Mouse (Mus musculus): ENCODE results near the gene Cog2. TPM values are rescaled to one million over a fixed set of nuclear protein-coding genes. Genes with fewer than 3 reads are reported as not detected.

Cog2 gene
- polyA plus RNA-seq, 1 experiment, result not detected

DNA sequence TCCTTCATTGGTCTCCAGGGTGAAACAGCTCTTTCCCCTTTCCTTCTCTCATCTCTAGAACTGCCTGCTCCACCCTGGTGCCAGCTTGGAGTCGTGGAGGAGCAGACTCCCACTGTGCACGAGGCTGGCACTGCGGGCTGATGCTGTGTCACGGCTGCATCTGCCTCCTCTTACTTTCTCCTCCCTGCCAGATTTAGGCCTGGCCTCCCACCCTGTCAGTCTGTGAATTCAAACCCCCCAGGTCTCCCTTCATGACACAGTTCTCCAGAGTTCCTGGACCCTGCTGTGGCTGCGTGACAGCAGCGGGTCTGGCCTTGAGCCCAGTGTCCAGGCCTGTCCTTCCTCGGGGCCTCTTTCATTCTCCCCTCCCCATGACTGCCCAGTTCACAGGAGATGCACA lies 10.0 kb downstream of the Cog2 start:
- WGBS, result 48% methylated on average over 7 of the region's 7 CpGs
- Histone ChIP-seq H3K4me3 (ENCODE audit: insufficient read depth, low read depth, low read length) (no peak overlapping the region), H3K27ac (ENCODE audit: insufficient read depth, low read depth, low read length) (peak overlapping the region; percentile 7; the same call in 1 of the 2 replicates), H3K4me1 (ENCODE audit: control insufficient read depth, insufficient read depth, low read length) (peaks cover 17% of the 10 kb centered on the region)
- no peak for TF ChIP-seq CTCF (IDR thresholded peaks at IDR 0.05; ENCODE audit: insufficient read depth, low read depth, low read length)
- TF ChIP-seq POLR2A (IDR thresholded peaks at IDR 0.05; ENCODE audit: insufficient read depth, low read depth, low read length), result no peak

- no peak overlapping the region for H3K27ac ChIP-seq (ENCODE audit: insufficient read depth, low read depth, low read length)
- WGBS, result 73% methylated on average over 4 of the region's 4 CpGs
- no peak overlapping the region for H3K4me3 ChIP-seq (ENCODE audit: insufficient read depth, low read depth, low read length)
- peaks cover 17% of the 10 kb centered on the region for H3K4me1 ChIP-seq (ENCODE audit: control insufficient read depth, insufficient read depth, low read length)
- TF ChIP-seq POLR2A (IDR thresholded peaks at IDR 0.05; ENCODE audit: insufficient read depth, low read depth, low read length) (no peak), CTCF (IDR thresholded peaks at IDR 0.05; ENCODE audit: insufficient read depth, low read depth, low read length) (no peak)
Measured at GRCm38 (mm10) chr8:124530996-124531395, 10.4 kb downstream of the Cog2 start.

GRCm38 (mm10) chr8:124532626-124533025 lies 12.1 kb downstream of the Cog2 start:
- H3K4me1 ChIP-seq (ENCODE audit: control insufficient read depth, insufficient read depth, low read length), result peaks cover 15% of the 10 kb centered on the region
- no peak overlapping the region for H3K4me3 ChIP-seq (ENCODE audit: insufficient read depth, low read depth, low read length)
- 92% methylated on average over 3 of the region's 3 CpGs for WGBS
- TF ChIP-seq CTCF (IDR thresholded peaks at IDR 0.05; ENCODE audit: insufficient read depth, low read depth, low read length) (no peak), POLR2A (IDR thresholded peaks at IDR 0.05; ENCODE audit: insufficient read depth, low read depth, low read length) (no peak)
- H3K27ac ChIP-seq (ENCODE audit: insufficient read depth, low read depth, low read length), result no peak overlapping the region

- no peak overlapping the region for H3K27ac ChIP-seq (ENCODE audit: insufficient read depth, low read depth, low read length)
- TF ChIP-seq CTCF (IDR thresholded peaks at IDR 0.05; ENCODE audit: insufficient read depth, low read depth, low read length) (no peak), POLR2A (IDR thresholded peaks at IDR 0.05; ENCODE audit: insufficient read depth, low read depth, low read length) (no peak)
- WGBS, result 88% methylated on average over 5 of the region's 5 CpGs
- H3K4me3 ChIP-seq (ENCODE audit: insufficient read depth, low read depth, low read length), result no peak overlapping the region
- H3K4me1 ChIP-seq (ENCODE audit: control insufficient read depth, insufficient read depth, low read length), result peaks cover 6% of the 10 kb centered on the region
Measured at GRCm38 (mm10) chr8:124535451-124535850, 14.9 kb downstream of the Cog2 start.

GRCm38 (mm10) chr8:124540906-124541305 lies 20.3 kb downstream of the Cog2 start:
- H3K4me1 ChIP-seq (ENCODE audit: control insufficient read depth, insufficient read depth, low read length), result peaks cover 5% of the 10 kb centered on the region; the same call in 1 of the 2 replicates
- H3K27ac ChIP-seq (ENCODE audit: insufficient read depth, low read depth, low read length), result no peak overlapping the region
- WGBS, result 95% methylated on average over 12 of the region's 12 CpGs
- H3K4me3 ChIP-seq (ENCODE audit: insufficient read depth, low read depth, low read length), result no peak overlapping the region
- TF ChIP-seq CTCF (IDR thresholded peaks at IDR 0.05; ENCODE audit: insufficient read depth, low read depth, low read length) (no peak), POLR2A (IDR thresholded peaks at IDR 0.05; ENCODE audit: insufficient read depth, low read depth, low read length) (no peak)

- Histone ChIP-seq H3K27ac (ENCODE audit: insufficient read depth, low read depth, low read length) (no peak overlapping the region), H3K4me3 (ENCODE audit: insufficient read depth, low read depth, low read length) (no peak overlapping the region), H3K4me1 (ENCODE audit: control insufficient read depth, insufficient read depth, low read length) (peaks cover 9% of the 10 kb centered on the region; the same call in 1 of the 2 replicates)
- TF ChIP-seq POLR2A (IDR thresholded peaks at IDR 0.05; ENCODE audit: insufficient read depth, low read depth, low read length) (no peak), CTCF (IDR thresholded peaks at IDR 0.05; ENCODE audit: insufficient read depth, low read depth, low read length) (no peak)
- WGBS, result 92% methylated on average over 4 of the region's 4 CpGs
Measured at GRCm38 (mm10) chr8:124542001-124542400, 21.4 kb downstream of the Cog2 start.

DNA sequence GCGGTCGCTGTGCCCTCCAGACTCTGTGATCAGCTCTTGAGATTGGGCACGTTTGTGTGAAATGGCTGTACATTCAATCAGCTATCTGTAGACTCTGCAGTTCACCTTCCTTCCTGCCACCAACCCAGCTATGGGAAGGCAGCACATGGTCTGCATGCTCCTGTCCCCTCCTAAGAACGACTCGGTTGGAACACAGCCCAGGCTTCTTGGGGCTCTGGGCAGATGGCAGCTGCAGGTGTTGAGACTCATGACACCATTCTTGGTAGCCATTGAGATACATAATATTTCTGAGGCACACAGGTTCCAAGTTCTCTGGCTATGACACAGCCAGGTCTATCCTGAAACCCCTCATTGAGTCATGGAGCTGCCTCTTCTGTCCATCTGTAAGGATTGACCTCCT lies 22.7 kb downstream of the Cog2 start:
- H3K4me3 ChIP-seq (ENCODE audit: insufficient read depth, low read depth, low read length), result no peak overlapping the region
- H3K27ac ChIP-seq (ENCODE audit: insufficient read depth, low read depth, low read length), result no peak overlapping the region
- TF ChIP-seq POLR2A (IDR thresholded peaks at IDR 0.05; ENCODE audit: insufficient read depth, low read depth, low read length), result no peak
- no peak for TF ChIP-seq CTCF (IDR thresholded peaks at IDR 0.05; ENCODE audit: insufficient read depth, low read depth, low read length)
- peaks cover 18% of the 10 kb centered on the region for H3K4me1 ChIP-seq (ENCODE audit: control insufficient read depth, insufficient read depth, low read length)
- 93% methylated on average over 5 of the region's 5 CpGs for WGBS

GRCm38 (mm10) chr8:124546371-124546770 lies 25.8 kb downstream of the Cog2 start:
- Histone ChIP-seq H3K4me1 (ENCODE audit: control insufficient read depth, insufficient read depth, low read length) (peaks cover 21% of the 10 kb centered on the region), H3K4me3 (ENCODE audit: insufficient read depth, low read depth, low read length) (no peak overlapping the region), H3K27ac (ENCODE audit: insufficient read depth, low read depth, low read length) (no peak overlapping the region)
- 90% methylated on average over 6 of the region's 6 CpGs for WGBS
- TF ChIP-seq POLR2A (IDR thresholded peaks at IDR 0.05; ENCODE audit: insufficient read depth, low read depth, low read length) (no peak), CTCF (IDR thresholded peaks at IDR 0.05; ENCODE audit: insufficient read depth, low read depth, low read length) (no peak)

DNA sequence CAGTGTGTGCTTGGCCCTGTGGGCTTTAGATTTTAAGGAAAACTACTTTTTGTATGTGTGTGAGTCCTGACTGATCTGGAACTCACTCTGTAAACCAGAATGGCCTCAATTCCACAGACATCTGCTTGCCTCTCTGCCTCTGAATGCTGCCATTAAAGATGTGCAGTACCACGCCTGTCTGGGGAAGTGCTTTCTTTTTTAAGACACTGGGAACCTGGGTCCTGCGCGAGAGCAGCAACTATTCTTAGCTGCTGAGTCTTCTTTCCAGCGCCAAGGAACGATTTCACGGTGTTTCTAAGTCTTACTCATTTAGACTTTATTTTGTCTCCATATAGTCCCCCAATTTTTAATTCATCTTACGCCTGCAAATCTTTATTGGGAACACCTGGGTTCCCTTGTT lies 26.2 kb downstream of the Cog2 start:
- 56% methylated on average over 7 of the region's 7 CpGs for WGBS
- Histone ChIP-seq H3K4me1 (ENCODE audit: control insufficient read depth, insufficient read depth, low read length) (peaks cover 21% of the 10 kb centered on the region), H3K27ac (ENCODE audit: insufficient read depth, low read depth, low read length) (no peak overlapping the region), H3K4me3 (ENCODE audit: insufficient read depth, low read depth, low read length) (no peak overlapping the region)
- TF ChIP-seq POLR2A (IDR thresholded peaks at IDR 0.05; ENCODE audit: insufficient read depth, low read depth, low read length) (no peak), CTCF (IDR thresholded peaks at IDR 0.05; ENCODE audit: insufficient read depth, low read depth, low read length) (no peak)

- no peak overlapping the region for H3K27ac ChIP-seq (ENCODE audit: insufficient read depth, low read depth, low read length)
- TF ChIP-seq POLR2A (IDR thresholded peaks at IDR 0.05; ENCODE audit: insufficient read depth, low read depth, low read length) (no peak), CTCF (IDR thresholded peaks at IDR 0.05; ENCODE audit: insufficient read depth, low read depth, low read length) (no peak)
- WGBS, result 63% methylated on average over 11 of the region's 11 CpGs
- no peak overlapping the region for H3K4me3 ChIP-seq (ENCODE audit: insufficient read depth, low read depth, low read length)
- peaks cover 21% of the 10 kb centered on the region for H3K4me1 ChIP-seq (ENCODE audit: control insufficient read depth, insufficient read depth, low read length)
Measured at GRCm38 (mm10) chr8:124547269-124547668, 26.7 kb downstream of the Cog2 start.
